Mouse (Mus musculus) brain, embryonic 14.5 days (tissue): ENCODE measurements around the gene Snapc1.

ENCODE experiments used
- CTCF ChIP-seq: fragments of 200-500 bp; IDR thresholded peaks from 2 replicates; pipeline ENCODE4 v1.5.1; 2012; ENCODE audit warnings: inconsistent platforms, mild to moderate bottlenecking, moderate library complexity, borderline replicate concordance; ENCODE audit not compliant: insufficient read depth, insufficient read length; ENCODE audit errors: extremely low read depth
- POLR2A ChIP-seq: fragments of 200-500 bp; IDR thresholded peaks from 2 replicates; pipeline ENCODE4 v1.6.1; 2012; ENCODE audit warnings: mild to moderate bottlenecking, inconsistent platforms, borderline replicate concordance; ENCODE audit not compliant: poor library complexity, insufficient read depth, insufficient read length, severe bottlenecking; ENCODE audit errors: extremely low read depth

GRCm38 (mm10) chr12:73996906-73997296 is 32.6 kb downstream of the Snapc1 start:
- TF ChIP-seq CTCF (no peak), POLR2A (no peak)
